Mouse (Mus musculus) neural tube, embryonic 11.5 days (tissue): ENCODE measurements around the gene Kcnab1. TPM values are rescaled to one million over a fixed set of nuclear protein-coding genes. Genes with fewer than 3 reads are reported as not detected.

Source experiments
- ATAC-seq: fragments of 200-750 bp; cut with Nextera tagmentation; 2 replicates; pipeline ENCODE4 v1.8.0; 2017; ENCODE audit warnings: moderate number of reproducible peaks, mild to moderate bottlenecking, moderate TSS enrichment, moderate library complexity; ENCODE audit not compliant: insufficient read depth, low FRiP score, low TSS enrichment
- DNase-seq: peaks from one replicate; pipeline ENCODE4 v3.0.0-alpha.2; 2015; ENCODE audit warnings: low spot score
- H3K27ac ChIP-seq: fragments of 300-500 bp; sonication (generic); 2 replicates; pipeline ENCODE4 v1.5.1; 2014; ENCODE audit warnings: low read depth, mild to moderate bottlenecking, low read length
- H3K27me3 ChIP-seq: fragments of 300-500 bp; sonication (generic); 2 replicates; pipeline ENCODE4 v1.6.1; 2014; ENCODE audit warnings: mild to moderate bottlenecking, low read length, mixed read lengths; ENCODE audit not compliant: control insufficient read depth, insufficient read depth
- H3K36me3 ChIP-seq: fragments of 300-500 bp; sonication (generic); 2 replicates; pipeline ENCODE4 v1.6.1; 2014; ENCODE audit warnings: mild to moderate bottlenecking, low read length, moderate library complexity, mixed read lengths; ENCODE audit not compliant: control insufficient read depth, insufficient read depth
- H3K4me1 ChIP-seq: fragments of 300-500 bp; sonication (generic); 2 replicates; pipeline ENCODE4 v1.6.1; 2014; ENCODE audit warnings: low read length, mixed read lengths; ENCODE audit not compliant: control insufficient read depth, insufficient read depth
- H3K4me2 ChIP-seq: fragments of 300-500 bp; sonication (generic); 2 replicates; pipeline ENCODE4 v1.6.1; 2014; ENCODE audit warnings: low read depth, mild to moderate bottlenecking, moderate library complexity
- H3K4me3 ChIP-seq: fragments of 300-500 bp; sonication (generic); 2 replicates; pipeline ENCODE4 v1.5.1; 2014; ENCODE audit warnings: low read depth, low read length
- H3K9ac ChIP-seq: fragments of 300-500 bp; sonication (generic); 2 replicates; pipeline ENCODE4 v1.6.1; 2014; ENCODE audit warnings: mild to moderate bottlenecking, low read length
- H3K9me3 ChIP-seq: fragments of 300-500 bp; sonication (generic); 2 replicates; pipeline ENCODE4 v1.6.1; 2016; ENCODE audit warnings: low read length; ENCODE audit not compliant: control insufficient read depth
- WGBS: fragments of 180-500 bp; shearing (Covaris S2); extraction: QIAGEN DNeasy Blood & Tissue Kit; methylation state at CpG from one replicate; pipeline ENCODE4 v1.1.7; 2014; 5-methylcytosine and 5-hydroxymethylcytosine counted together
- polyA plus RNA-seq: library from polyadenylated mRNA; unstranded; fragments of >200 nt; fragmentation: Nextera tagmentation; extraction: Ambion mirVana; gene quantifications from 2 replicates; pipeline ENCODE4 v1.2.1, GENCODE M21; 2014

The Kcnab1 gene
- polyA plus RNA-seq, 1 experiment from 2014 or later, result 7.7 TPM

GRCm38 (mm10) chr3:65340173-65340951 lies 231.2 kb downstream of the Kcnab1 start:
- Histone ChIP-seq H3K4me3 (no peak overlapping the region), H3K9me3 (no peaks in the 10 kb centered on the region), H3K27ac (no peak overlapping the region), H3K4me2 (no peak overlapping the region), H3K9ac (no peak overlapping the region), H3K27me3 (no peaks in the 10 kb centered on the region), H3K4me1 (no peaks in the 10 kb centered on the region), H3K36me3 (no peaks in the 10 kb centered on the region)
- DNase-seq (no peak), ATAC-seq (no peak)
- 78% methylated on average over 5 of the region's 5 CpGs for WGBS

DNA sequence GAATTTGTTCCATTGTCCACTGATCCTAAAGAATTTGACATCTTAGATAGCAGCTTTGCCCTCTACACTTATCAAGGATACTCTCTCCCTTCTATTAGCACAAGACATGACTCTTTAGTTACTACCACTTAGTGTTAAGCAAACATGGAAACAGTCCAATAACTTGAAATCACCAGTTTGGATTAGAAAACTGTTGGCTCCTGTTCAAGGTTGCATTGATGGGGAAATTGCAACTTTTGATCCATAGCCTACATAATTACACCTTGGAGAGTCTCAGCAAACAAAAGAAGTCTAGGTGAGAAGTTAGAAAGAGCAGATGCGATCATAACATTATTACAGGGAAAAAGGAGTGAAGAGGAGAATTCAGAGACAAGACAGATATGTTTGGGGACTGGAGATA lies 237.0 kb downstream of the Kcnab1 start:
- Histone ChIP-seq H3K4me1 (no peaks in the 10 kb centered on the region), H3K36me3 (no peaks in the 10 kb centered on the region), H3K4me2 (no peak overlapping the region), H3K4me3 (no peak overlapping the region), H3K9me3 (no peaks in the 10 kb centered on the region), H3K9ac (no peak overlapping the region), H3K27ac (no peak overlapping the region), H3K27me3 (no peaks in the 10 kb centered on the region)
- ATAC-seq (no peak), DNase-seq (no peak)
- 97% methylated on average over 1 of the region's 1 CpGs for WGBS

DNA sequence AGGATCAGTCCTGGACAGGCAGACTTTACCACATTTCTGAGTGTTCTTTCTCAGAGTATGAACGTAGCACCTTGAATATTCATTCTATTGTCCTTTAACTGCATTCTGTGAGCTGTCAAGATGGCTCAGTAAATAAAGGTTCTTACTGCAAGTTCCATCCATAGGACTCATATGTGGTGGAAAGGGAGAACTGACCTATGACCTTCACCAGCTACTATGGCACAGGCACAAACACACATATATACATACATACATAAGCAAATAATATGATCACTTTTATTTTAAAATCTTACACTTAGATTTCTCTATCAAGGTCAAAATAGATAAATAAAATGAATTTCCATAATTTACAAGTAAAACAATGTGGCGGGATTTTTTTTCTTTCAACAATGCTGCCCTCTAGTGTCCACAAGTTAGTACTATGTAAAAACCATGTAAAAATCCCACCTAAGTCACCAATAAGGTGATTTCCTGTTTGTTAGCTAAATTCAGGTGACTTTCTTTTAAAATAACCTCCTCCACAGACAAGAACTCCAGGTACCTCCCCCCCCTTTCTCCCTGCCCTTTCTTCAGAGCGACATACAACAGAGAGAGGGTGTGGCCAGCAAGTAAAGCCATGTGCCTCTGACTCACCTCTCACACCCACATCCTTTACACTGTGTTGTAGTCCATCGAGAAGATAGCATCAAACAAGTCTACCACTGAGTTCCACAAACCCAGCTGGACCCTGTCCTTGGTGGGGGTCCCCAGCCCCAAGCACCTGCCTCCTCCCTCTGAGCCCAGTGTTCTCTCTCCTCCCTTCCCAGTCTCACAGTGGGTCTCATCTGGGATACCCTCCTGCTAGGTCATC lies 243.3 kb downstream of the Kcnab1 start:
- ATAC-seq, result 0 out of 2 replicates have a peak, but pooled peaks have one; percentile 18

GRCm38 (mm10) chr3:65353263-65354037 lies 244.3 kb downstream of the Kcnab1 start:
- H3K27me3 ChIP-seq, result no peaks in the 10 kb centered on the region
- ATAC-seq (no peak), DNase-seq (no peak)
- H3K36me3 ChIP-seq, result no peaks in the 10 kb centered on the region
- H3K9ac ChIP-seq, result no peak overlapping the region
- no peak overlapping the region for H3K27ac ChIP-seq
- WGBS, result 79% methylated on average over 10 of the region's 10 CpGs
- no peaks in the 10 kb centered on the region for H3K9me3 ChIP-seq
- H3K4me2 ChIP-seq, result no peak overlapping the region
- H3K4me3 ChIP-seq, result no peak overlapping the region
- H3K4me1 ChIP-seq, result no peaks in the 10 kb centered on the region

More for the DNA sequence above, 243.3 kb downstream of the Kcnab1 start:
- H3K27me3 ChIP-seq, result no peaks in the 10 kb centered on the region
- no peak overlapping the region for H3K4me3 ChIP-seq
- H3K9me3 ChIP-seq, result no peaks in the 10 kb centered on the region
- H3K36me3 ChIP-seq, result no peaks in the 10 kb centered on the region
- no peak overlapping the region for H3K4me2 ChIP-seq
- no peak overlapping the region for H3K9ac ChIP-seq
- 53% methylated on average over 4 of the region's 4 CpGs for WGBS
- no peak overlapping the region for H3K27ac ChIP-seq
- DNase-seq, result no peak
- H3K4me1 ChIP-seq, result no peaks in the 10 kb centered on the region

DNA sequence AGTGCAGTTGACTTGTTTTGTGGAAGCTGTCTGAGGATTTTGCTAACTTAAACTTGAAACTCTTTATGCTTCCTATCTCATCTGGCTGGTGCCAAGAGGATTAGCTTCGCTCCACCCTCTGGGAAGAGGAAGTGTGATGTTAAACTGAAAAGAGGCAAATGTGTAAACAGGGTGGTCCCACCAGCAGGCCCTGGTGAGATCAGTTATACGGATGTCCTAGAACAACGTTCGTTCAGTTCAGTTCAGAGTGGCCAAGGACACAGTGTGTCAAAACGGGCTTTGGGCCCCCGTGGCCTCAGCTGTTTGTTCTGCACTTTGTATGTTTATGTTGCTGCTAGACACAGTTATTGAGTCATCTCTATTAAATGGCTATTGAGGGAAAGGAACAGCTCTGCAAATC lies 246.3 kb downstream of the Kcnab1 start:
- H3K4me3 ChIP-seq, result no peak overlapping the region
- no peak for DNase-seq
- H3K27ac ChIP-seq, result no peak overlapping the region
- no peak overlapping the region for H3K4me2 ChIP-seq
- H3K4me1 ChIP-seq, result no peaks in the 10 kb centered on the region
- ATAC-seq, result no peak
- 67% methylated on average over 6 of the region's 6 CpGs for WGBS
- no peaks in the 10 kb centered on the region for H3K9me3 ChIP-seq
- no peak overlapping the region for H3K9ac ChIP-seq
- no peaks in the 10 kb centered on the region for H3K36me3 ChIP-seq
- no peaks in the 10 kb centered on the region for H3K27me3 ChIP-seq

- no peaks in the 10 kb centered on the region for H3K27me3 ChIP-seq
- ATAC-seq (no peak), DNase-seq (no peak)
- no peaks in the 10 kb centered on the region for H3K4me1 ChIP-seq
- H3K27ac ChIP-seq, result no peak overlapping the region
- no peak overlapping the region for H3K4me3 ChIP-seq
- WGBS, result 70% methylated on average over 2 of the region's 2 CpGs
- no peaks in the 10 kb centered on the region for H3K9me3 ChIP-seq
- H3K4me2 ChIP-seq, result no peak overlapping the region
- no peaks in the 10 kb centered on the region for H3K36me3 ChIP-seq
- no peak overlapping the region for H3K9ac ChIP-seq
These were observed 249.1 kb downstream of the Kcnab1 start for GRCm38 (mm10) chr3:65358275-65358674.

- Histone ChIP-seq H3K4me1 (no peaks in the 10 kb centered on the region), H3K9me3 (no peaks in the 10 kb centered on the region), H3K4me3 (no peak overlapping the region), H3K27ac (no peak overlapping the region), H3K27me3 (no peaks in the 10 kb centered on the region), H3K4me2 (no peak overlapping the region), H3K9ac (no peak overlapping the region), H3K36me3 (no peaks in the 10 kb centered on the region)
- WGBS, result 80% methylated on average over 2 of the region's 2 CpGs
- DNase-seq (no peak), ATAC-seq (no peak)
These were observed 249.7 kb downstream of the Kcnab1 start for GRCm38 (mm10) chr3:65358841-65359240.

DNA sequence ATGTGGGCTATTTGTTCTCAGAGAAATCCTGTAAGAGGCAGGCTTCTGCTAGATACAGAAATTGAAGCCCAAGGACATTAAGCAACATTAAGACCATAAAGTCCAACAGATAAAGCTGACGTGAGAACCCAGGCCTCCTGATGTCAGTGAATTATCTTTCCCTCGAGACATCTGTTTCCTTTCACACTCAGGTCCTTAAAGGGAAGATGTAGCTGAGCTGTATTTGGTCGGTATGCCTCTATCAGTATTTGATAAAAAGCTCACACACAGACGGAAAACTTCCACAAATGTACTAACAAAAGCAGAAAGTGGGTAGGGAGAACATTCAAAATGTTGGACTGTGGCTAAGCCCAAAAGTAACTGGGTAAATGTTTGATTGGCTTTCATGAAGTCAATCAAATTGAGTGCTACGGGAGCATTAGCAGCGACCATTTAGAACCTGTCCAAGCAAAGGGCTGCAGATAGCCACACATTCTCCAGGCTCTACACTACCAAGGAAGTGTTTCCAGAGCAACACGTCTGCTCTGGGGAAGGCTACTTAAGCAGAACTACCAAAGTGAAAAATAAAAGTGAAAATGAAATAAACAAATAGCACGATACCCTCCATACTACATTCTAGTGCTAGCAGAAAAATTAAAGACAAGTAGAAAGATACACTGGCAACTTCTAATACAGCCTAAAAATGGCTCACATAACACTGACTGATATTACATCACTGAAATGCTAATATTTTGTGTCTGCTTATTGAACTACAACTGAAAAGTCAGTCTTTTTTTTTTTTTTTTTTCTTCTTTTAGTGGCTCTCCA lies 251.2 kb downstream of the Kcnab1 start:
- 77% methylated on average over 8 of the region's 8 CpGs for WGBS
- DNase-seq, result no peak
- Histone ChIP-seq H3K4me1 (no peaks in the 10 kb centered on the region), H3K9ac (no peak overlapping the region), H3K4me2 (no peak overlapping the region), H3K4me3 (no peak overlapping the region), H3K36me3 (no peaks in the 10 kb centered on the region), H3K9me3 (no peaks in the 10 kb centered on the region), H3K27me3 (no peaks in the 10 kb centered on the region), H3K27ac (no peak overlapping the region)
- no peak for ATAC-seq
